Mouse (Mus musculus): ENCODE data around the gene Neurl4.
"Not testable (repeated sequence)": the region's sequence is repeated elsewhere in the genome, so short reads cannot be mapped to it uniquely, and the experiment has no call there.

Gene Neurl4

GRCm38 (mm10) chr11:69913554-69914371 lies 12.9 kb downstream of the Neurl4 start, which contains the start of gene Gps2:
Gene Gps2 (plus strand): TSS chr11:69913888.
- peak; percentile 96 for DNase-seq

DNA sequence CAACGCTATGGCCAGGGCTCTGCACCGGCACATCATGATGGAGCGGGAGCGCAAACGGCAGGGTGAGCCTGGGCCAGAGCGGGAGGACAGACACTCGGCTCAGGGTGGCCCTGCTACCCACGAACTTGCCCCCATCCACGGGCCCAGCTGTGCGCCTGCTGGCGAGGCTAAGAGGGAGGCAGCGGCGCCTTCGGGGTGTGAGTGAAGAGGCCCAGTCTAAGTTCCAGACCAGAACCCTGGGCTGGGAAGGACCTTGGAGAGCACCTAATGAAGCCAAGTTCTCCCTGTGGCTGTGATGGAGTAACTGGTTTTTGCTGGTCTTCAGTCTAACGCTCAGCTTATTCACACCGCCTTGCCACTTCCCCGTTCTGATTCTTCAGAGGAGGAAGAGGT lies 13.5 kb downstream of the Neurl4 start:
- no peak for DNase-seq

GRCm38 (mm10) chr11:69914917-69915430 lies 14.1 kb downstream of the Neurl4 start:
- DNase-seq, result peak in 1 of 2 experiments; percentile 2

GRCm38 (mm10) chr11:69915667-69916627 lies 15.1 kb downstream of the Neurl4 start:
- peak in 1 of 2 experiments; percentile 24 for DNase-seq

- peak in 1 of 2 experiments; percentile 19 for DNase-seq
Measured at GRCm38 (mm10) chr11:69916652-69917378, 15.9 kb downstream of the Neurl4 start.

- DNase-seq, result peak in 1 of 2 experiments; percentile 3
Measured at GRCm38 (mm10) chr11:69917379-69917948, 16.6 kb downstream of the Neurl4 start.

- no peak for DNase-seq
Measured at GRCm38 (mm10) chr11:69918118-69918517, 17.2 kb downstream of the Neurl4 start.

GRCm38 (mm10) chr11:69919053-69919452 lies 18.2 kb downstream of the Neurl4 start:
- DNase-seq, result no peak

GRCm38 (mm10) chr11:69919661-69920265 lies 18.9 kb downstream of the Neurl4 start:
- DNase-seq, result peak; percentile 82

- peak; percentile 80 to 82 for DNase-seq
Measured at GRCm38 (mm10) chr11:69920266-69921031, 19.6 kb downstream of the Neurl4 start.

DNA sequence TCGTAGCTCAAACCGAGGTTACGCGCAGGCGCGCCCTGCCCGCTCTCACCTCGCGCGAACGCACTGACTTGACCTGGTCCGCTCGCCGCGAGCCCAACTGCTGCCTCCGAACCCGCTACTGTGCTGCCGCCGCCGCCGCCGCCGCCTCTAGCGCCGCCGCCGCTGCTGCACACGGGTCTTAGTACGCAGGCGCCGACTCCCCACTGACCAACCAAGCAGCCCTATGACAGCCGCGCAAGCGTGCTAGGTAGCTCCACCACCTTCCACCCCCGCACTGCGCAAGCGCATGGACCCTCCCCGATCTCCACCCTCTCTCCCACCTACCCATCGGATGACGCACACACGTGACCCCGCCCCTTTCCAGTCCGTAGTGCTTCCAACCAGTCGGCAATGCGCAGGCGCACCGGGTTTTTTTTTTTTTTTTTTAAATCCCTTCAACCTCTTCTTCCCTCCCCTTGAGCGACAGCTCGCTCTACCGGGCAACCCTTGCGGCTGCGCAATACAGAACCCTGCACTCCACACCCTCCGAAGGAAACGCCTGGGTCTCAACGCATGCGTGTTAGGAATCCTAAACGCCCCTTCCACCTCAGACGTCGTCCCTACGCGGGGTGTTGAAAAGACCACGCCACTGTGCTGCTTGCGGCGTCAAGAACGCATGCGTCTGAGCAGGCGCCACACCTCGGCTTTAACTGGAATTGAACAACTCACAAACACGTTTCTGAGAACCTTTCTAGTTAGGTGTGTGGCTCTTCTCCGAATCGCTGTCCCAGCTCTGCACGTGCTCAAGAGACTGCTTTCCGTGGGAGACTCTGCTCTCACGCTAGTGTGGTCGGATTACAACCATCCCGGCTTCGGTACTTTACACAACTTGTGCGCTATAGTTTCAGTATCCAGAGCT lies 20.5 kb downstream of the Neurl4 start, which contains the start of gene Eif5a:
Eif5a (minus strand) TSS at position 845 of the 898 bp plus-strand sequence.
- peak; percentile 100 for DNase-seq

- DNase-seq, result no peak
Measured at GRCm38 (mm10) chr11:69922012-69922756, 21.3 kb downstream of the Neurl4 start.

DNA sequence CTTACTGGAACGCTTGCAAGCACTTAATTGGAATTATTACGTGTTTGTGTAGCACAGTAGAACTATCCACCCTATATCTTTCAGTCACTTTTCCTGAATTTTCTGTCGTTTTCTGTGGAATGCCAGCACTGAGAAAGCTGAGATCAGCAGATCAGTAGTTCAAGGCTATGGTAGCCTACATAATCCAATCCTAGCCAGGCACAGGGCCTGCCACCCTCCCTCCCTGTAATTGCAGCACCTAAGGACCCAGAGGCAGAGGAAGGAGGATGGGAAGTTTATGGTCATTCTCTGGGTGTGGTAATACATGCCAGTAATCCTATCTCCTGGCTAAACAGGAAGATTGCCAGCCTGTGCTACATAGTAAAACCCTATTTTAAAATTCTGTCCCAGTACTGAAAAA lies 21.9 kb downstream of the Neurl4 start:
- no peak for DNase-seq

DNA sequence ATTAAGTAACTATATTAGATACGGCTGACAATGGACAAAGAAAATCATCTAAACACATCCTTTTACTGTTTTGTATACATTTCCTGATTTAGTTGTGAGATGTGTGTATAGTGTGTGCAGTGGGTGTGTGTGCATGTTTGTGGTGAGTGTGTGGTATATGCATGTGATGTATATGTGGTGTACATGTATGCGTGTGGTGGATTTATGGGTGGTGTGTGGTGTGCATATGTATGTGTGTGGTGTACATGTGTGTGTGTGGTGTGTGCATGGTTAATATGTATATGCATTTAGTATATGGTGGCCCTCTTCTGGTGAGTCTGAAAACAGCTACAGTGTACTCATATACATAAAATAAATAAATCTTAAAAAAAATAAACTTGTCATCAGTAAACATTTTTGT lies 26.6 kb downstream of the Neurl4 start:
- DNase-seq, result no peak

DNA sequence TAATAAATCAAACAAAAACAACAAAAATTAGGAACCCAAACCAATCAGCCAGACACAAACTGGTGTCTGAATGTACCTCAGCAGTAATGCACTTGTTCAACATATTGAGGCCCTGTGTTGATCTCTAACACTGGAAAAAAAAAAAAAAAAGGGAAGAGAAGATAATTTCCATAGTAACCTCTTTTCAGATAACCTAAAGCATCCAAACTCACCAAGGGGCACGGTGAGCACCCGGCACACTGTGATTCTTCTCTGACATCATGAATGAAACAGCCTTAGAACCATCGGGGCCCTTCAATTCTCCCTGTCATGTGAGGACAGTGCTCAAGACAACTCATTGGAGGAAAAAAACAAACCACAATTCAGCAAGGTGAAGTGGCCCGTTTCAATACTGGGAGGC lies 28.8 kb downstream of the Neurl4 start:
- DNase-seq, result no peak

DNA sequence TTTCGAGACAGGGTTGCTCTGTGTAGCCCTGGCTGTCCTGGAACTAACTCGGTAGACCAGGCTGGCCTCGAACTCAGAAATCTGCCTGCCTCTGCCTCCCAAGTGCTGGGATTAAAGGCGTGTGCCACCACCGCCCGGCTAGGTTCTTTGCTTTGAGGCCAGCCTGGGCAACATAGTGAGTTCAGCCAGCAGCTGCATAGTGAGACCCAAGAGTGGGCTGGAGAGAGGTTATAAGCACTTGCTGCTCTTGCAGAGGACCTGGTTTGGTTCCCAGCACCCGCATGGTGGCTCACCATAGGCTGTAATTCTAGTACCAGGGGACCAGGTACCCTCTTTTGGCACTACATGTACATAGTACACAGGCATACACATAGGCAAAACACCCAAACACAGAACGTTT lies 29.3 kb downstream of the Neurl4 start:
- DNase-seq, result not testable (repeated sequence)

DNA sequence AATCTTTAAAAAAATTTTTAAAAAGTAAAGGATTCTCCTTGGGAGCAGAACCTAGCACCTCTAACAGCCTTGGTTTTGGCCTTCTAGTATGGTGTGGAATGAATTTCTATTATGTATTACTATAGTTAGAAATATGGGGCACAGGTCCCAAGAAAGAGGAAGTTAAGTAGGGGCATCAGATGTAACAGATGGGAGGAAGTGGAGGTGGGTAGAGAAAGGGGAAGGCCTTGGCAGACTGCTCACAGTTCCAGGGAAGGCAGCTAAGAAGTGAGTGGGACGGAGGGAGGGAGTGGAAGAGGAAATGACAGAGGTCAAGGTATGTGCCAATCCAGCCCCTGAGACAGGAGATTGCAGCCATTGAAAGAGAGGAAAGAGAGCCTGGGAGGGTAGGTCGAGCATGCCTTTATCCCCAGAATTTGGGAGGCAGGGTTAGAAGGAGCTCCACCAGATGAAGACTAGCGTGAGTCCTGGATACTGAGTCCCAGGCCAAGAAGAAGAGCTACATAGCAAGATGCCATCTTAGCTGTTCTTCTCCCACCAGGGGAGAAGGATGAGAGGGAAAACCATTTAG lies 30.2 kb downstream of the Neurl4 start:
- DNase-seq, result no peak

- no peak for DNase-seq
Measured at GRCm38 (mm10) chr11:69931769-69932168, 30.9 kb downstream of the Neurl4 start.

- no peak for DNase-seq
Measured at GRCm38 (mm10) chr11:69932254-69932653, 31.4 kb downstream of the Neurl4 start.
